Mouse (Mus musculus) forebrain, embryonic 10.5 days (tissue): ENCODE measurements around the gene Ccdc184. TPM values are rescaled to one million over a fixed set of nuclear protein-coding genes. Genes with fewer than 3 reads are reported as not detected.

Experiments
- DNase-seq: peaks from one replicate; pipeline ENCODE4 v3.0.0-alpha.2; 2017; ENCODE audit warnings: low spot score; ENCODE audit errors: extremely low spot score
- H3K27ac ChIP-seq: fragments of 300-500 bp; sonication (generic); 2 replicates; pipeline ENCODE4 v1.5.1; 2016; ENCODE audit warnings: mild to moderate bottlenecking
- H3K27me3 ChIP-seq: fragments of 300-500 bp; sonication (generic); 2 replicates; pipeline ENCODE4 v1.6.1; 2016; ENCODE audit warnings: mild to moderate bottlenecking; ENCODE audit not compliant: poor library complexity, severe bottlenecking
- H3K36me3 ChIP-seq: fragments of 300-500 bp; sonication (generic); replicated peaks from 2 replicates; pipeline ENCODE4 v1.6.1; 2016; ENCODE audit warnings: mild to moderate bottlenecking, moderate library complexity
- H3K4me1 ChIP-seq: fragments of 300-500 bp; sonication (generic); 2 replicates; pipeline ENCODE4 v1.6.1; 2016
- H3K4me3 ChIP-seq: fragments of 300-500 bp; sonication (generic); 2 replicates; pipeline ENCODE4 v1.5.1; 2016; ENCODE audit warnings: mild to moderate bottlenecking, moderate library complexity
- H3K9me3 ChIP-seq: fragments of 300-500 bp; sonication (generic); 2 replicates; pipeline ENCODE4 v1.6.1; 2016; ENCODE audit warnings: mild to moderate bottlenecking, moderate library complexity
- WGBS: fragments of 180-500 bp; shearing (Covaris S2); methylation state at CpG from one replicate; pipeline ENCODE4 v1.1.7; 2016; 5-methylcytosine and 5-hydroxymethylcytosine counted together
- polyA plus RNA-seq: library from polyadenylated mRNA; unstranded; fragments of >200 nt; fragmentation: Nextera tagmentation; extraction: Ambion mirVana; gene quantifications from 2 replicates; pipeline ENCODE4 v1.2.1, GENCODE M21; 2016

Gene Ccdc184
- 4.4 and 4.6 TPM in 2 replicates for polyA plus RNA-seq

- 4% methylated on average over 17 of the region's 18 CpGs for WGBS
- H3K27me3 ChIP-seq: peaks cover 70% of the 10 kb centered on the region
- peaks cover 45% of the 10 kb centered on the region for H3K4me1 ChIP-seq
- peak within 1 kb of the TSS; percentile 87 for H3K27ac ChIP-seq
- no peaks in the 10 kb centered on the region for H3K9me3 ChIP-seq
- DNase-seq: no peak
- H3K36me3 ChIP-seq: no peaks in the 10 kb centered on the region
- H3K4me3 ChIP-seq: peak within 1 kb of the TSS; percentile 63
Measured at GRCm38 (mm10) chr15:98166963-98167644, at the start of gene Ccdc184. Gene Ccdc184, plus strand, starts transcription at chr15:98167158.

- Histone ChIP-seq H3K4me1 (no peaks in the 10 kb centered on the region), H3K27me3 (no peaks in the 10 kb centered on the region), H3K4me3 (no peak overlapping the region), H3K36me3 (peaks cover 93% of the 10 kb centered on the region), H3K9me3 (no peaks in the 10 kb centered on the region), H3K27ac (no peak overlapping the region)
- DNase-seq: no peak
- WGBS: 89% methylated on average over 12 of the region's 12 CpGs
Measured at GRCm38 (mm10) chr15:98119363-98119762, 47.6 kb upstream of the Ccdc184 start.

DNA sequence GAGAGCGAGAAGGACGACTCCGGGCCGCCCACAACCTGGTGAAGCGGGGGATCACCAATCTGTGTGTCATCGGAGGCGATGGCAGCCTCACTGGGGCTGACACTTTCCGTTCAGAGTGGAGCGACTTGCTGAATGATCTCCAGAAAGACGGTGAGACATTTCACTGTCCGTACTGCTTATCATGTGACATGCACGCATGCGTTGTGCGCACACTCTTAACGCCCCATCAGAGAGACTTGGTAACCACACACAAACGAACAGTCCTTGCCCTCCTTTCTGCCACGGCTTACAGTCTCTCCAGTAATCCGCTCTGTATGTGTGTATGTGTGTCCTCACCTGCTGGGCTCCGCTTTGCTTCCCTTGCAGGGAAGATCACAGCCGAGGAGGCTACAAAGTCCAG, 46.1 kb upstream of the Ccdc184 start:
- Histone ChIP-seq H3K4me1 (no peaks in the 10 kb centered on the region), H3K9me3 (no peaks in the 10 kb centered on the region), H3K36me3 (peaks cover 93% of the 10 kb centered on the region), H3K4me3 (no peak overlapping the region), H3K27ac (no peak overlapping the region), H3K27me3 (no peaks in the 10 kb centered on the region)
- no peak for DNase-seq
- 96% methylated on average over 20 of the region's 20 CpGs for WGBS

DNA sequence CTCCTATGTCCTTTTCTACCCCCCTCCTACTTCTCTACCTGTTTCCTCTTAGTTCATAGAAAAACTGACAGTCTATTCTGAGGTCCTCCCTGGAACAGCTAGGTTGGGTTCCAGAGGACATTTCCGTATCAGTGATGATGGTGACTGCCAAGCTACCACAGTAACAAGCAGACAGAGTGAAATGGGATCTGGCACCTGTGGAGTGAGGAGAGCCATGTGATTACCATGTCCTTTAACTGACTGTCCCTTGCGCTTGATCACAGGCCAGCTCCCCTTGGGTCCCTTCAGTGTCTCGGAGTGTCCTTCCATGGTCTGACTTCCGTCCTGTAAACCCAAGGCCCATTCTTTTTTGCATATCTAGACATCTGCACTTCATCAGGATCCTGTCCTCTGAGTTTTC, 36.0 kb upstream of the Ccdc184 start:
- no peak for DNase-seq
- 95% methylated on average over 4 of the region's 4 CpGs for WGBS
- H3K27ac ChIP-seq: no peak overlapping the region
- H3K36me3 ChIP-seq: peaks cover 100% of the 10 kb centered on the region
- H3K4me3 ChIP-seq: no peak overlapping the region
- no peaks in the 10 kb centered on the region for H3K9me3 ChIP-seq
- no peaks in the 10 kb centered on the region for H3K27me3 ChIP-seq
- no peaks in the 10 kb centered on the region for H3K4me1 ChIP-seq

- WGBS: 90% methylated on average over 7 of the region's 7 CpGs
Measured at GRCm38 (mm10) chr15:98131451-98131850, 35.5 kb upstream of the Ccdc184 start.

DNA sequence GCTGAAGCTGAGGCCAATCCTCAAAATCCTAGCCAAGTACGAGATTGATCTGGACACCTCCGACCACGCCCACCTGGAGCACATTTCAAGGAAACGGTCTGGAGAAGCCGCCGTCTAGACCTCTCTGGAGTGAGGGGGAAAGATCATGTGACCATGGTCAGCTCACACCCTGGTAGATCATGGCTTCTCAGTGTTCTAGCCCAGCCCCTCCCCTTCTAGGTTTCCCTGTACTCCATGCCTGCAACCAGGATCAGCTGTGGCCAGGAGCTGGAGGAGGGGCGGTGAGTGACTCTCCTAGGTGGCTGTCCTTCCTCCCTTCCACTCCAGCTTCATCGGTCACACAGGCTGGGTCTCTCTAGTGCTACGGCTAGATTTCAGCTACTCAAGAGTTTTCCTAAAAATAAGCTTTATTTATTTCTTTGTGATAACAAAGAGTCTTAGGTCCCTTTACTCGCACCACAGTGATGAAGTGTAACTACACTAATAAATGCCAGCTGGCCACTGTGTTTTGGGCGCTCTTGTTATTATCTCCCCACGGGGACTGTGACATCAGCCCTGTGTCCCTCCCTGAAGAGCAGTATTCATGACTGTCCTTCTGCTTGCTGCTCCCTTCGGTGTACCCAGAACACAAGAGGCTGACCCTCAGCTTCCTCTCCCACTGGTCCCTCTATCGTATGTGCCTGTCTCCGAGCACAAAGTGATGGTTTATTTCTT, 34.9 kb upstream of the Ccdc184 start:
- Histone ChIP-seq H3K27ac (no peak overlapping the region), H3K4me3 (no peak overlapping the region), H3K27me3 (no peaks in the 10 kb centered on the region), H3K9me3 (no peaks in the 10 kb centered on the region), H3K36me3 (peaks cover 100% of the 10 kb centered on the region), H3K4me1 (no peaks in the 10 kb centered on the region)
- 91% methylated on average over 15 of the region's 15 CpGs for whole genome bisulfite sequencing
- DNase-seq: no peak

More at GRCm38 (mm10) chr15:98131451-98131850, 35.5 kb upstream of the Ccdc184 start:
- H3K27me3 ChIP-seq: no peaks in the 10 kb centered on the region
- H3K9me3 ChIP-seq: no peaks in the 10 kb centered on the region
- no peaks in the 10 kb centered on the region for H3K4me1 ChIP-seq
- H3K27ac ChIP-seq: no peak overlapping the region
- no peak overlapping the region for H3K4me3 ChIP-seq
- H3K36me3 ChIP-seq: peaks cover 100% of the 10 kb centered on the region
- no peak for DNase-seq

DNA sequence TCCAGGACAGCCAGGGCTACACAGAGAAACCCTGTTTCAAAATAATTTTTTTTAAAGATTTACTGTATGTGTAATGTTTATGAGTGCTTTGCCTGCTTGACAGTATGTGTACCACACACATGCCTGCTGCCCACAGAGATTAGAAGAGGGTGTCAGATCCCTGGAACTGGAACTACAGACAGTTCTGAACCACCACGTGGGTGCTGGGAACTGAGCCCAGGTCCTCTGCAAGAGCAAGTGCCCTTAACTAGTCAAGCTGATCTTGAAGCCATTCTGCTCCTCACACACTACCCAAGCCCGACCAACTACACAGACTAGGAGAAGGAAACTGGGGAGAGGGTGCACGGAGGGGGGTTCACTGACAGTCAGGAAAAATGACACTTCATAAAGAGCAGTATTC, 33.5 kb upstream of the Ccdc184 start:
- H3K9me3 ChIP-seq: no peaks in the 10 kb centered on the region
- no peak overlapping the region for H3K27ac ChIP-seq
- no peak for DNase-seq
- no peaks in the 10 kb centered on the region for H3K27me3 ChIP-seq
- H3K4me3 ChIP-seq: no peak overlapping the region
- H3K36me3 ChIP-seq: peaks cover 98% of the 10 kb centered on the region
- 84% methylated on average over 3 of the region's 3 CpGs for WGBS
- H3K4me1 ChIP-seq: no peaks in the 10 kb centered on the region

GRCm38 (mm10) chr15:98134034-98134433, 32.9 kb upstream of the Ccdc184 start:
- H3K9me3 ChIP-seq: no peaks in the 10 kb centered on the region
- WGBS: 95% methylated on average over 4 of the region's 4 CpGs
- peaks cover 96% of the 10 kb centered on the region for H3K36me3 ChIP-seq
- DNase-seq: no peak
- no peak overlapping the region for H3K27ac ChIP-seq
- no peak overlapping the region for H3K4me3 ChIP-seq
- no peaks in the 10 kb centered on the region for H3K4me1 ChIP-seq
- H3K27me3 ChIP-seq: no peaks in the 10 kb centered on the region

GRCm38 (mm10) chr15:98134666-98135065, 32.3 kb upstream of the Ccdc184 start:
- 0 out of 2 replicates have a peak, but pooled peaks cover 2% of the 10 kb centered on the region for H3K4me1 ChIP-seq
- peaks cover 96% of the 10 kb centered on the region for H3K36me3 ChIP-seq
- no peak for DNase-seq
- H3K27ac ChIP-seq: no peak overlapping the region
- WGBS: 88% methylated on average over 3 of the region's 3 CpGs
- no peak overlapping the region for H3K4me3 ChIP-seq
- no peaks in the 10 kb centered on the region for H3K27me3 ChIP-seq
- H3K9me3 ChIP-seq: no peaks in the 10 kb centered on the region

GRCm38 (mm10) chr15:98135671-98136070, 31.3 kb upstream of the Ccdc184 start:
- Histone ChIP-seq H3K9me3 (no peaks in the 10 kb centered on the region), H3K27me3 (no peaks in the 10 kb centered on the region), H3K4me1 (0 out of 2 replicates have a peak, but pooled peaks cover 5% of the 10 kb centered on the region), H3K36me3 (peaks cover 96% of the 10 kb centered on the region), H3K4me3 (no peak overlapping the region), H3K27ac (no peak overlapping the region)
- 96% methylated on average over 13 of the region's 13 CpGs for WGBS
- DNase-seq: no peak

DNA sequence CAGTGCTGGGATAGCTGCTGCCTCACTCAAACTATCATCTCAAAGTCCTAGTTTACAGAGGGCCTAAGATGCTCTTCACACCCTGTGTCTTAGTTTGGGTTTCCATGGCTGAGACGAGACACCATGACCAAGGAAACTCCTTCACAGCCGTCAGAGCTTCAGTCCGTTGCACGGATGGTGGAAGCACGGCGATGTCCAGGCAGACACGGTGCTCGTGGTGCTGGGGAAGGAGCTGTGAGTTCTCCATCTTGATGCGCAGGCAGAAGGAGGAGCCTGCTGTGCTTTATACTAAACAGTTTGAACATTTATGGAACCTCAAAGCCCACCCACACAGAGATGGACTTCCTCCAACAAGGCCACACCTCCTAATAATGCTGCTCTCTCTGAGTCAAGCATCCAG, 30.1 kb upstream of the Ccdc184 start:
- 94% methylated on average over 9 of the region's 9 CpGs for WGBS
- no peaks in the 10 kb centered on the region for H3K27me3 ChIP-seq
- H3K36me3 ChIP-seq: peaks cover 95% of the 10 kb centered on the region
- no peak for DNase-seq
- no peaks in the 10 kb centered on the region for H3K9me3 ChIP-seq
- H3K4me1 ChIP-seq: 0 out of 2 replicates have a peak, but pooled peaks cover 5% of the 10 kb centered on the region
- no peak overlapping the region for H3K4me3 ChIP-seq
- H3K27ac ChIP-seq: no peak overlapping the region

GRCm38 (mm10) chr15:98139763-98140162, 27.2 kb upstream of the Ccdc184 start:
- DNase-seq: no peak
- H3K27me3 ChIP-seq: no peaks in the 10 kb centered on the region
- H3K36me3 ChIP-seq: peaks cover 73% of the 10 kb centered on the region
- H3K4me1 ChIP-seq: peaks cover 12% of the 10 kb centered on the region
- H3K27ac ChIP-seq: no peak overlapping the region
- WGBS: 88% methylated on average over 7 of the region's 7 CpGs
- H3K9me3 ChIP-seq: no peaks in the 10 kb centered on the region
- no peak overlapping the region for H3K4me3 ChIP-seq

- H3K4me3 ChIP-seq: no peak overlapping the region
- 90% methylated on average over 5 of the region's 5 CpGs for WGBS
- no peak for DNase-seq
- H3K36me3 ChIP-seq: peaks cover 63% of the 10 kb centered on the region
- no peak overlapping the region for H3K27ac ChIP-seq
- H3K4me1 ChIP-seq: peaks cover 19% of the 10 kb centered on the region
- H3K9me3 ChIP-seq: no peaks in the 10 kb centered on the region
- H3K27me3 ChIP-seq: no peaks in the 10 kb centered on the region
Measured at GRCm38 (mm10) chr15:98140809-98141208, 26.1 kb upstream of the Ccdc184 start.
